Mouse (Mus musculus) Muller cell, postnatal 12 days (primary cell): ENCODE measurements around the gene Spag9.
"Not testable (repeated sequence)": the region's sequence is repeated elsewhere in the genome, so short reads cannot be mapped to it uniquely, and the experiment has no call there.

Experiments
- DNase-seq: peaks from one replicate; pipeline ENCODE4 v3.0.0-alpha.2; 2015; ENCODE audit errors: inconsistent ontology term

Spag9 gene

DNA sequence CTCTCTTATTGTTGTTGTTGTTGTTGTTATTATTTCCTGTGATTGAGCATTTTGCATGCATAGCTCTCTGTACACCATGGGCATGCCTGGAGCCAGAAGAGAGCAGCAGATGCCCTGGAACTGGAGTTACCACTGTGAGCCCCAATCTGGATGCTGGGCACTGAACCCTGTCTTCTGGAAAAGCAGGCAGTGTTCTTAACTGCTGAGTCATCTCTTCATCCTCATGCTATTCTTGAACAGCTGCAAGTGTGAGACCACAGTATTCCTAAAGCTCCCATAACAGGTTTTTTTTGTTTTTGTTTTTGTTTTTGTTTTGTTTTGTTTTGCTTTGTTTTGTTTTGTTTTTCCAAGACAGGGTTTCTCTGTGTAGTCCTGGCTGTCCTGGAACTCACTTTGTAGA, 9.6 kb upstream of the Spag9 start:
- no peak for DNase-seq

DNA sequence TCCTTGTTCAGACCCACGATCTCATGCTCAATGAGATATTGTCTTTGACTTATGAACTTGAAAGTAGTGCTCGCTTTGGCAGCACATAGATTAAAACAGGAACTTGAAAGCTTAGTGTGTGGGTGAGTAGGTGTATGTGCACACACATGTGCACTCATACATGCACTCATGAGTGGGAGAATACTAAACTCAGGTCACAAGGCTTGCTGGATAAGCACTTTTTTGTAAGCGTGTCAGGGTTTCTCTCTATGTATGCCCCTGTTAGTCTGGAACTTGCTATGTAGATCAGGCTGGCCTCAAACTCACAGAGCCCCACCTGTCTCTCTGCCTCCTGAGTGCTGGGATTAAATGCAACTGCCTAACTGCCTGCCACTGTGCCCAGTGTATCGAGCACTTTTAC, 8.9 kb upstream of the Spag9 start:
- no peak for DNase-seq

DNA sequence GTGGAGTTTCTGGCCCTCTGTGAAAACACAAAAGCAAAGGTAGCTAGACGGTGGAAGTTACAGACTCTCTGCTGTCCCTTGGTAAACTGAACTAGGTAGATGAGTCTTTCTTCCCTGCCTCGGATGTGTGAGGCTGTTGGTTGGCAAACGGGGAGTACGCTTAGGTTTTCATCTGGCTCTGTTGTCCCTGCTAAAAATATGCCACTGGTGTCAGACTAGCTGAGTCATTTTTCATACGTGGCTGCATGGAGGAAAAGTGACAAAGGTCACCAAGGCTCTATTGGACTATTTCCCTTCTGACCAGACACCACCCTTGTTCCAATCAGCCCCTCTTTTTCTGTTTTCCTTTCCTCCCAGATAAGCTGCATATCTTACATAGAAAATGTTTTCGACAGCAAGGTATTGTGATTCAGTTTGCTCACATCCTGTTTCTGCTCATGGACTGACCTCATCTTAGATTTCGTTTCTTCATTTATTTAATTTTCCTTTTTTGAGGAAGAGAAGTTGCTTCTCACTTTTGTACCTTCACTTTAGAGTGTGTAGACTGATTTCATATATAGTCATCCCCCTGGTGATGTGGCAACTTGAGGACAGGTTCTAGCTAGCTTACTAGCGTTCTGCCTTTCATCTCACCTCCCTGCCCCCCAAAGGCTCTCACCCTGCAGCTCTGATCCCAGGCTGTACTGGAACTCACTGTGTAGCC, 8.1 kb upstream of the Spag9 start:
- DNase-seq = peak; percentile 8

DNA sequence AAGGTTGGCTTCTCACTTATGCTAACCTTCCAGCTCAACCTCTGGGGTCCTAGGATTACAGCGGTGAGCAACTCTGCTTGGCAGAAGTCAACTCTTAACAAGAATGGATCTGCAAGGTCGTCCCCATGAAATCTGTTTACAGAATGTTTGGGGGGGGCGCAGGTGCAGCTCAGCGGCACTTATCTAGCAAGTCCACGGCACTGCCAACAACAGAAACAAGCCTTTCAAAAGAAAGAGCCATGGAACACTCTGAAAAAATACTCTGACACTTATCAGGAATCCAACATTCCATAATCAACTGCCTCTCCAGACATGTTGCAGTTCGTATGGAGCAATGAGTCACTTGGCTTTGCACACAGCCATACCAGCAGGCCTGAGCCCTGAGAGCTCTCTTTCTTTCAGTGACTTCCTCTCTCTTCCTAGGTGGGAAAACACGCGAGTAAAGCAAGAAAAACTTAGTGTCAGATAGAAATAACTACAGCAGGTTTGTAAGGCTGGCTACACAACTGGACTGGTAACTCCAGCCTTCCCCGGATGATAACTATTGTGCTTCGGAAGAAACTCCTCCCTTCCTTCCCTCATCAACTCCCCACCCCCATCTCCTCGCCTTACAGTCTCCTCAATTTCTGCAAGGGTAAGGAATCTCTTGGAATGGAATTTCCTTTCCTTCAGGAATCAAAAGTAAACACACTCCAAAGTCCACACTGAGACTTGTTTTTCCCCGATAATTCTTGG, 7.4 kb upstream of the Spag9 start:
- no peak for DNase-seq

DNA sequence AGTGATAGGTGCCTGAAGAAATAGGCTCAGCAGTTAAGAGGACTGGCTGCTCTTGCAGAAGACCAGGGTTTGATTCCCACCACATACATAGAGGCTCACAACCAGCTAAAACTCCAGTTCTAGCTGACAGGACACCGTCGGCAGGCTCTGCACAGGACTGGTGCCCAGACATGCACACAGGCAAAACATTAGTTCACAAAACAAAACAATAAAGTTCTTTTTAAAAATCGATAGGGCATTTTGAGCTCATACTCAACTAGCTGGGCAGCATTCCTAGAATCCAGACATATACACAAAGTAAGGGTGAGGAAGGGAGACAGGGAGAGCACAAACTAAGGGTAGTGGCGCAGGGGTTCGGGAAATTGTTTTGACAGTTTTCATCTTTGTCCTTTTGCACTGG, 1.4 kb upstream of the Spag9 start:
- DNase-seq = no peak

DNA sequence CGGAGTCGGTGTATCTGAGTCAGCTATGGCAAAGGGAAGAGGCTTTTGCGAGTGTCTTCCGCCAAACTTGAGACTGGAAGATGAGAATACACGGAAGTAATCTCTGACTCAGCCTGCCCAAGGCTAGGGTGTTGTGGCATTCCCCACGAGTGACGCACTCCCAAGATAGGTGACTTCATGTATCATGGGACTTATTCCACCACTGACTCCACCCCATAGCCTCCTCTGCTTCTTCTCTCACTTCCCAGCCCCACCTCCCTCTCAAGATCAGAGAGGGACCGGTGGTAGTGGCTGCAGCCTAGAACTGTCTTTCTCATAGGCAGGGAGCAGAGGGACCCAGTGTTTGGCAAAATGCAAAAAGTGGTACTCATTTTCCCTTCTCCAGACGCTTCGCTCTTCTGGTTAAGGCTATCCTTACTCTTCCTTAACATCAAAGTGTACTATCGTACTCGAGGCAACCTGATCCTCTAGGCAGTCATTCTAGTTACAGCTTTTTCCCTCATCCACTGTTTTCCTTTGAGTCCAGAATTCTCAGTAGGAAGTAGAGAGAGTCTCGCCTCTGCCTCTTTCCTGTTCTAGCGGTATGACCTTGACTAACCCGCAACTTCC, 676 bp upstream of the Spag9 start:
- DNase-seq = peak; percentile 96

DNA sequence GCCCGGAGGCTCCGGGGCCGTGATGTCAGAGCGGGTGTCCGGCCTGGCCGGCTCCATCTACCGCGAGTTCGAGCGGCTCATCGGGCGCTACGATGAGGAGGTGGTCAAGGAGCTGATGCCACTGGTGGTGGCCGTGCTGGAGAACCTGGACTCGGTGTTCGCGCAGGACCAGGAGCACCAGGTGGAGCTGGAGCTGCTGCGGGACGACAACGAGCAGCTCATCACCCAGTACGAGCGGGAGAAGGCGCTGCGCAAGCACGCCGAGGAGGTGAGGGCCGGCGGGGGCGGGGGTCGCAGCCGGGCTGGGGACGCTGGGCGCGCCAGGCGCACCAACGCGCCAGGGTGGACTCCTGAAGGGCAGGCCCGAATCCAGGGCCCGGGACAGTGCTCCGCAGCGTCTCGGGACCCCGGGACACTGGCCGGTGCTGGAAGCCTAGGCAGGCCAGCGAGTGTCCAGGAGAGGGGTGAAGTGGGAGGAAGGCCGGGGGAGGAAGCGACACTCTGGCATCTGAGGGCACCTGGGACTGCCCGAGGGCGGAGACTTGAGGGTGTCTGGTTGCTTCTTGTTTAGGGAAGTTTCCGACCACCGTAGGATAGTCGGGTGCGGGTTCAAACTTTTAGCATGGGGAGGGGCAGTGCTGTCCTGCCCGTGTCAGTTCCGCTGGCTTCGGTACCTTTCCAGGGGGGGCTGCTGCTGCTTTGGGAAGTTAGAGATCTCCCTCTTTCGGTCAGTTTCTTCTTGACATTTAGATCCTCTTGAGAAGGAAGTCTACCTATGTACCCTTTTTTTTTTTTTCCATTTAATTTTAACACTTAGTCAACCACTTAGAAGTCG, 632 bp downstream of the Spag9 start:
- peak; percentile 68 for DNase-seq

DNA sequence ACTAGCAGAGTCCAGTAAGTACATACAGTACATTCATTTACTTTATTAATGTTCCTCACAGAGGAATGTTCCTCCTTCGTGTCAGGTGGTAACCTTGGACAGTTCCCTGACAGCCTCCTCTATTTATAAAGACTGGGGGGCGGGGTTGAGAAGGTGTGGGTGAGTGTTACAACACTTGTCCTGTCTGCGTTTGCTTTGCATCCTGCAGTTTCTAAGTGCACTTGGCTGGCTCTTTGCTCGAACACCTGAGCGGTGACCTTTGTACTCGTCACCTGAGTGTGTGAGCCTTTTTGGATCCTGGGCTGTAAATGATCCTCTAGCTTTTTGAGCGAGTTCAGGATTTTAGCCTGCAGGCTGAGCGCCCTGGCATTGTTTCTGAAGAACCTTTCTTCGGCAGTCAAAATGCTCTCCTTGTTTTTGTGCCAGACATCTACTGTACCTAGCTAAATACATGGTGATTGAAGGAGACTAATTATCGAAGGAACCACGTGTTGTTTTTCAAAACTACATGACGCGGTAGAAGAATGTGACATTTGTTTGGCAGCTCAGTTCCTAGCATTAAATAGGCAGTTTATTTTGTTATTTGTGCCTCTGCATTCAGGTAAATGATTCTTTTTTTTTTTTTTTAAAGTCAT, 1.4 kb downstream of the Spag9 start:
- DNase-seq = peak; percentile 51

DNA sequence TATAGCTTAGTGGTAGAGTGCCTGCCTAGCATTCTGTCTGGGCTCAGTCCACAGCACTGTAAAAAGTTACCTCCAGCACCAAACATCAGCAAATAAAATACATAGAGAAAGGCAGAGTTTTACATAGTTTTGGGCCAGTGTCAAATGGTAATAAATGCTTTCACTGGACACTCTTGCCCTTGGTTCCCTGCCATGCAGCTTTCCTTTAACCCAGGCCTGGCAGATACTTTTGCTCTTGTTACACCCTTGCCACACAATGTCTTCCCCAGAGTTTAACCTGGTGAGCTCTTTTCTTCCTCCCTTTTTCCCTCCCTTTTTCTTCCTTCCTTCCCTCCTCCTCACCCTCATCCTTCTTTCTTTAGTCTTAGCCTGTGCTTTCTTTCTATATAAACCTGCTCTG, 3.4 kb downstream of the Spag9 start:
- DNase-seq = no peak

DNA sequence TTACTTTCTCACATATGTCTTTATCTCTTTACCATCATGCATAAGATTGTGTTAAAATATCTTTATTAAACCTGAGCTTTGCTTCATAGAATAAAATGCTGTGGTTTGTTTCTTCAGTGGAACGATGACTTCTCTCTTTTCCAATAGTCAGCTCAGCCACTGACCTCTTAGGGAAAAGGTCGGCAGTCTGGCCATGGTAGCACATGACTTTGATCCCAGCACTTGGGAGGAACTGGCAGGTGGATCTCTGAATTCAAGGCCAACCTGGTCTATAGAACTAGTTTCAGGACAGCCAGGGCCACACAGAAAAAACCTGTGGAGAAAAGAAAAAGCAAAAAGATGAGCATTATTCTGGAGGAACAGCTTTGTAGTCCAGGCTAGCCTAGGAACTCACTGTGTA, 7.5 kb downstream of the Spag9 start:
- DNase-seq = no peak

DNA sequence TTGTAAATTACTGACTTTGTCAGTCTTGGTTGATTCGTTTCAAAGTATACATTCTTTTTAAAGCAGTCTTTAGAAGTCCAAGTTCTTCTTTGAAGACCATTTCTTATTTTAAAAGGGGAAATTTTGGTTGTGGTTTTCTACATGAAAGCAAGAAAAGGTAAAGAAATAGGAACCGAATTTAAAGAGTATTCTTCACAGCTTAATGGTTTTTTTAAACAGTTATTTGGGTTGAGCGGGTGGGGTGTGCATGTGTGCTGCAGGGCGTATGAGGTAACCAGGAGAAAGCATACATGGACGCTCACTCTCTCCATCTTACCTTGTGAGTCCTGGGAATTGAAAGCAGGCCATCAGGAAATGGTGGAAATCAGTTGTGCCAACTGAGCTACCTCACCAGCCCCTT, 23.2 kb downstream of the Spag9 start:
- DNase-seq = no peak

DNA sequence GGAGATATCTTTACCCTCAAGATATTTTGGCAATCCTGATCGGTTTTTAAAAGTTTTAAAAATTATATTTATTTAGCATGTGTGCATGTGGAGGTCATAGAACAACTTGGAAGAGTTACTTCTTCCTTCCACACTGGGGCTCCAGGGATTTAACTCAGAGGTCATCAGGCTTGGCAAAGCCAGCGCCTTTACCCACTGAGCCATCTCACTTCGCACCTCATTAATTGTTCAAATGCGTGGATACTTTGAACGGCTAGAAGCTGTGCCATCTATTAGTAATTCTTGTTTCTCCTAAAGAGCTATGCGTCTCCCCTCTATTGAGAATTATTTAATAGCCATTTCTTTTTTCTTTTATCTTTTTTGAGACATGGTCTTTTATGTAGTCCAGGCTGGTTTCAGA, 24.5 kb downstream of the Spag9 start:
- no peak for DNase-seq

DNA sequence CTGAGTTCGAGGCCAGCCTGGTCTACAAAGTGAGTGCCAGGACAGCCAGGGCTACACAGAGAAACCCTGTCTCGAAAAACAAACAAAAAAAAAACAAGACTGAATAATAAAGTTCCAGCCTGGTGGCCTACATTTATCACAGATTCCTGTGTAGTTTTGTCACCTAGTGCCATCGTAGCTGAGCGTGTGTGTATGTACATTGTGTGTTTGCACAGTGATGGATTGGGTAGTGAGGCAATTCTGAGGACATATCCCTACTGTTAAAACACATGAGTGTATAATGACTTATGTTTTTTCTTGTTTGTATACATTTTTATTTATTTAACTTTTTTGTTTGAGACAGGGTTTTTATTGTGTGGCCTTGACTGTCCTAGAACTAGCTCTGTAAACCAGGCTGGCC, 30.4 kb downstream of the Spag9 start:
- DNase-seq = no peak

DNA sequence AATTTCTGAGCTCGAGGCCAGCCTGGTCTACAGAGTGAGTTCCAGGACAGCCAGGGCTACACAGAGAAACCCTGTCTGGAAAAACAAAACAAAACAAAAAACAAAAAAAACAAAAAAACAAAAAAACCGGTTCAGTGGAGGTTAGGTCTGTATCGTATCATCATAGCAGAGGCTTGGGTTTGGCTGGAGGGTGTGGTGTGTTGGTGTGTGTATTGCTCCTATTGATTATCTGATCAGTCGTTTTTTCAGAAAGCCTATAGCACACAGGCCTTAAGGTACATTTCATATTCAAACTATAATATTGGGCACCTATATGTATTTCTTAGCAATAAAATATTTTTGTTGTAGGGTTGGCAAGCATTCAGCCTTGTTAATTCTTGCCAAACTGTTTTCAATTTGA, 36.2 kb downstream of the Spag9 start:
- no peak for DNase-seq

DNA sequence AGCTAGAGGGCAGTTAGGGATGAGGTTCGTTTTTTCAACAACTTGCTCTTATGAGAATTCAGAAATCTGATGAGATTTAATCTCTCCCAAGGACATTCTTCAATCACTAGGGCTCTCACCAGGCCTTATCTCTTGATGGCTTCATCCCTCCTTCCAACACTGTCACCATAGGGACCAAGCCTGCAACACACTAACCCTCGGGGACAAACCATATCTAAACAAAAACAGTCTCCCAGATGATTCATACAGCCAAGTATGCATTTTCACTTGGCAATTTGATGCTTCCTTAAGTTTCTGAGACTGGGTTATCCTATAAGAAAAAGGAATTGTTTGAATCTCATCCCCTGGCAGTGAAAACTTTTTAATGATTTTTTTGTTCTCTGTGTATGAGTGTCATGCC, 37.1 kb downstream of the Spag9 start:
- DNase-seq = peak; percentile 44

DNA sequence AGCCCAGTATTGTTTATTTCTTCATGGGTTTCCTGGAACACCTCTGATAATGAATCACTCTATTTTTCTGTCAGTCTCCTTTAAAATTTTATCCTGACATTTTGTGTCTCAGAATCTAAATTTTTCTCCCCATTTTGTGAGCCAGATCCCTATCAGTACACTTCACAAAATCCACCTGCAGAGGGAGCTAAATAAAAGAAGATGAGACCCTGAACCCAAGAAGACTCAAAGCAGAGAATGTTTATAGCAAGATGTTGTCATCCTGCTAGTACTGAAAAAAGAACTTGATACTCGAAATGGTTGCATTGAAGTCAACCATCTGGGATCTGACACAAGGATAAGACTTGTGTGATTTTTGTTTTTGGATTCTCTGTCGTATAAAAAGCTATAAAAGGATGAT, 40.1 kb downstream of the Spag9 start:
- DNase-seq = peak; percentile 42

DNA sequence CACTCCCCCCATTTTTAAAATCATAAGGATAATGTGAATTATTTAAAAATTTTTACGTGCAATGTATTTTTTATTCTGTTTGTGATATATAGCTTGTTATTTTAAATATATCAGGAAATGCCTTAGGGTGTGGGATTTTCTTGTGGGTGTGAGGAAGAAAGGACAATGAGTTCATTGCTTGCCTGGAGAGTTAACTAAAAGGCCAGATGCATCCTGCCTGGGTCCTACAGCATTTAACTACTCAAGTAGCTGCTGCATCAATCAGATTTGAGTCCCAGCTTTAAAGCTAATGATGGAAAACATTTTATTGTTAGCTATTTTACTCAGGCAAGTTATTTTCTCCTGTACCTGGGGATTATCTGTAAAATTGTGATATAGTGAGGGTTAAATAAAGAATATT, 45.6 kb downstream of the Spag9 start:
- DNase-seq = no peak

DNA sequence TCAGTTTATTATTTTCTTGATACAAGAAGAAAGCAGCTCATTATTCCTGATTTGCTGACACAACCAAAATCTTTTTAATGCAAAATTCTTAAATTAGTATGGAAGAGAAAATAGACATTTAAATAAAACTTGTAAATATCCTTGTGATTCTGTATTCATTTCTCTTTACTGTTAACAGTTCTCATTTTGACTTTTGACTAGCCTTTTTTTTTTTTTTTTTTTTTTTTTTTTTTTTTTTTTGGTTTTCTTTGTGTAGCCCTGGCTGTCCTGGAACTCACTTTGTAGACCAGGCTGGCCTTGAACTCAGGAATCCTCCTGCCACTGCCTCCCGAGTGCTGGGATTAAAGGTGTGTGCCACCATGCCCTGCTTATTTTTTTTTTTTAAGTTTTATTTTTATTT, 46.4 kb downstream of the Spag9 start:
- not testable (repeated sequence) for DNase-seq

DNA sequence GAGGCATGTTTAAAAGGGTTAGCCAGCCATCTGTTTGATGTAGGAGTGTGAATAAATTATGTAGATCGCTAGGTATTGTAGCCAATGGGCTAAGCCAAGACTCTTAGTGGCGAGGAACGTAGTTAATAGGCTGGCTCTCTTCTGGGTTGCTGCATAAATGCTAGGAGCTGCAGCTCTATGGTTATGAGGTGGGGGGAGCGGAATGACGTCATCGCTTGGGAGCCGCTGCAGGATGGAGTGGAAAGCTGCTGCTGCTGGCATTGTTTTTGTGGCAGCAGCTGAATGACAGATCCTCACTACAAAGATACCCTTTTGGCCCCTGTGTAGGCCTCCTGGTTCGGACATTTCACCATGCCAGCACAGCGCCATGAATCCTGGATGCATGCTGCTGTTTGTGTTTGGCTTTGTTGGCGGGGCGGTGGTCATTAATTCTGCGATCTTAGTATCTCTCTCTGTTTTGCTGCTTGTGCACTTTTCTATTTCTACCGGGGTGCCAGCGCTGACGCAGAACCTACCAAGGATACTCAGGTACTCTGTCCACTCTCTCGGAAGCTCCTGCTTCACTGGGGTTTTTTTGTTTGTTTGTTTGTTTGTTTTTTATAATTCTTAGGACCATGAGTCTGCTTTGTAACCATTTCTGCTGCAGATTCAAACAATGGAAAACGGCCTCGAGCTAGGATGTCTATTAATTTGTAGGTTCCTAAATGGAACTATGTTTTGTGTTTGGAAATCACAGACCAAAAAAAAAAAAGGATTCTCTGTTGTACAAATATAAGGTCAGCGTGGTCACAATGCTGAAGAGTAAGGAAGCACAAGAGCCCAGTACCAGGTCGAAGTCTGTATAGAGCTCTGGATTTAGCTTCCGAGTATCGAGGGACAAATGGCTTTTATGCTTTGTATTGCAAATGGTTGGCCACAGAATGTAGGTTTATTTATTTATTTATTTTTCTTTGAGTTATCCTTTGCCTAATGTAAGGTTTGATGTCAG, 48.4 kb downstream of the Spag9 start:
- DNase-seq = peak; percentile 92

DNA sequence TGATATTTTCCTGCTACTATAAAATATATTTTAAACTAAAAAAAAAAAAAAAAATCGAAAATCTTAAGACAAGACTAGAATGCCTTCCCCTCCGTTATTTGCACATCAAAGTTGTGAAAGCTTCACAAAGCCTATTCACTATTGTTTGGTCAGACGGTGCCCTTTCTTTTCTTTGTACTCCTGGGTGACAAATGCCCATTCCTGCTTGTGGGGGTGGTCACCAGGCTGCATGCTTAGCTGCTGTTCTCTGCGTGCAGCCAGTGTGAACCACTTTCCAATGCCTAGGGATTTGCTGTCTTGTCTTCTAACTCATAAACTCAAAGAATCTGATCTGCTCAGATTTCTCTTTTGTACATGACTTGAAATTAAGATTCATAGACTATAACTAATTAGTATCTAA, 49.1 kb downstream of the Spag9 start:
- DNase-seq = no peak

DNA sequence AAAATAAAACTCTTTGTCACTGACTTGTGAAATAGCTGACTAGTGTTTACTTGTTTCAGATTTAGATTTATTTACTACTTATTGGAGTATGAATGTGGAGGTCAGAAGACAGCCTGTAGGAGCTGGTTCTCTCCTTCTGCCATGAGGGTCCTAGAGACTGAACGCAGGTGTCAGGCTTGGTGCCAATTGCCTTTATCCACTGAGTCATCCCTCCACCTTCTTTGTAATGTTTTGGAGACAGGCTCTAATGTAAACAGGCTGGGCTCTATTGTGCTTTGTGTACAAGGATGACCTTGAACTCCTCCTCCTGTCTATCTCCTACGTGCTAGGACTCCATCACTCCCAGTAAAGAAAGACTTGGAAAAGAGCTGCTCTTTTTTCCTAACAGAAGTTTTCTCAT, 51.4 kb downstream of the Spag9 start:
- peak; percentile 12 for DNase-seq
